26 mouse cellular contexts compared by ENCODE assay signal in genomic region chr2:128497891-128498290, GRCm38 (mm10).
A peak's percentile ranks its signal among the peaks of the same experiment; 100 is the strongest.
DNase-seq lines count a peak whose midpoint lies in the region; ATAC-seq lines count a peak whose summit lies in the region.
"Had no signal": no experiment of that assay in that cellular context is flagged by ENCODE, and none has a peak within 500 bp of the region (broad histone marks: within the 10 kb centered on the region; RNA-seq: fewer than 3 reads in every experiment).

No protein-coding gene starts in this region.

- DNase-seq in kidney, adult 9 months: no peak
- DNase-seq in right cerebral cortex, adult 18-20 months: peak; percentile 20
- no peak for DNase-seq in right cerebral cortex, postnatal 14 days
- peak; percentile 5 for DNase-seq in R1 (ENCODE audit: low read depth, low spot score)
- DNase-seq in brain, adult 2 months (ENCODE audit: low read depth, low spot score): peak; percentile 58
- DNase-seq in retina, embryonic 14.5 days (ENCODE audit: low spot score): no peak
- DNase-seq: adrenal gland, adult 8-10 months; adrenal gland, postnatal 25 days; cerebellum, adult 18-20 months; cerebellum, adult 9-11 months; cerebellum, postnatal 25 days; forebrain, postnatal 0 days; gastrocnemius, adult 2 months; gastrocnemius, postnatal 14 days; heart, adult 11 months; heart, postnatal 14 days; heart, postnatal 4 days had no signal

- H3K4me1 ChIP-seq in kidney, embryonic 14.5 days (ENCODE audit: control insufficient read depth, insufficient read depth, low read length): no peaks in the 10 kb centered on the region
- H3K4me1 ChIP-seq: embryonic facial prominence, embryonic 12.5 days; embryonic facial prominence, embryonic 15.5 days had no signal

- no peak overlapping the region for H3K27ac ChIP-seq in kidney, embryonic 14.5 days (ENCODE audit: low read depth, low read length)
- H3K27ac ChIP-seq: embryonic facial prominence, embryonic 12.5 days; embryonic facial prominence, embryonic 15.5 days; gastrocnemius, adult 2 months; heart, embryonic 13.5 days; hindbrain, embryonic 14.5 days; hindbrain, postnatal 0 days had no signal

- H3K27me3 ChIP-seq in kidney, embryonic 14.5 days (ENCODE audit: control insufficient read depth, insufficient read depth, low read length): no peaks in the 10 kb centered on the region
- H3K27me3 ChIP-seq: embryonic facial prominence, embryonic 12.5 days; embryonic facial prominence, embryonic 15.5 days; heart, embryonic 13.5 days had no signal

- 35% methylated on average over 3 of the region's 3 CpGs for WGBS in kidney, embryonic 14.5 days

- H3K9me3 ChIP-seq in kidney, embryonic 14.5 days (ENCODE audit: control insufficient read depth, low read length): no peaks in the 10 kb centered on the region
- H3K9me3 ChIP-seq: embryonic facial prominence, embryonic 12.5 days; embryonic facial prominence, embryonic 15.5 days had no signal

- no peak overlapping the region for H3K4me3 ChIP-seq in kidney, embryonic 14.5 days (ENCODE audit: low read length)
- H3K4me3 ChIP-seq: embryonic facial prominence, embryonic 12.5 days; embryonic facial prominence, embryonic 15.5 days; gastrocnemius, adult 2 months; heart, embryonic 13.5 days had no signal

- no peak overlapping the region for H3K4me2 ChIP-seq in kidney, embryonic 14.5 days (replicated peaks; ENCODE audit: low read depth, low read length)
- H3K4me2 ChIP-seq: embryonic facial prominence, embryonic 12.5 days; embryonic facial prominence, embryonic 15.5 days; heart, embryonic 13.5 days; hindbrain, embryonic 14.5 days had no signal

- H3K36me3 ChIP-seq in kidney, embryonic 14.5 days (ENCODE audit: control insufficient read depth, insufficient read depth, low read length): no peaks in the 10 kb centered on the region
- H3K36me3 ChIP-seq: embryonic facial prominence, embryonic 12.5 days; embryonic facial prominence, embryonic 15.5 days; heart, embryonic 13.5 days had no signal

- H3K9ac ChIP-seq in kidney, embryonic 14.5 days (ENCODE audit: low read depth, low read length): no peak overlapping the region
- H3K9ac ChIP-seq: embryonic facial prominence, embryonic 12.5 days; embryonic facial prominence, embryonic 15.5 days; forebrain, postnatal 0 days; heart, embryonic 13.5 days; hindbrain, embryonic 14.5 days had no signal

- 0 out of 2 replicates have a peak, but pooled peaks have one; percentile 35 for ATAC-seq in kidney, embryonic 14.5 days (ENCODE audit: low FRiP score, low TSS enrichment)
- ATAC-seq: activated CD4-positive, CD25-positive, alpha-beta regulatory T cell, adult 4 months; CD4-positive, CD25-positive, alpha-beta regulatory T cell, adult 4 months; forebrain, embryonic 14.5 days; forebrain, postnatal 0 days; hindbrain, postnatal 0 days had no signal

Comparison
In these comparisons a context has a peak if more than half of its experiments do, and no peak if none do; other contexts are left out.
1. DNase-seq: peak in right cerebral cortex, adult 18-20 months (single experiment), R1 (single experiment) and brain, adult 2 months (single experiment); none in kidney, adult 9 months (single experiment), right cerebral cortex, postnatal 14 days (single experiment) and retina, embryonic 14.5 days (single experiment).